Mouse (Mus musculus) ES-Bruce4 (cell line): Measurements from ENCODE around the gene Gm28374.

ENCODE experiments used
- CTCF ChIP-seq: IDR thresholded peaks from one replicate; pipeline ENCODE4 v1.8.1; 2011; ENCODE audit warnings: low read depth, low read length
- EP300 ChIP-seq: IDR thresholded peaks from 2 replicates; pipeline ENCODE4 v1.6.1; 2011; ENCODE audit warnings: low read depth, low read length; ENCODE audit not compliant: insufficient read depth
- POLR2A ChIP-seq: IDR thresholded peaks from one replicate; pipeline ENCODE4 v1.8.1; 2011; ENCODE audit warnings: low read length; ENCODE audit not compliant: insufficient read depth

DNA sequence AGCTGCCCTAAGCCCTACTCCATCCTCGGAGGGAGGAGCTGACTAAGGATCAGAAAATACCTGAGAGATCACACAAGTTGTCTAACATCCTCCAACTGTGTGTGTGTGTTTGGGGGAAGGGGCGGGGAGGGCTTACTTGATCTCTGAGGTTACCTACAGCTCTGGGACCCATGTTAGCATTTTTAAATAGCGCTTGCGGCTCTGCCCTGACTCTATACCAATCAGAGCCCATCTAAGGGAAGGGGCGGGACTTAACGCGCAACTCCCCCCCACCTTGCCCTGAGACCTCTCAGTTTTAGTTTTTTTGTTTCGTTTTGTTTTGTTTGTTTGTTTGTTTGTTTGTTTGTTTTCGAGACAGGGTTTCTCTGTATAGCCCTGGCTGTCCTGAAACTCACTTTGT lies 52.6 kb downstream of the Gm28374 start:
- TF ChIP-seq POLR2A (no peak), CTCF (no peak), EP300 (no peak)
